Mouse (Mus musculus) layer of hippocampus, postnatal 36 days (tissue): ENCODE data around the gene Phykpl. TPM values are rescaled to one million over a fixed set of nuclear protein-coding genes. Genes with fewer than 3 reads are reported as not detected.
"Not testable (repeated sequence)": the region's sequence is repeated elsewhere in the genome, so short reads cannot be mapped to it uniquely, and the experiment has no call there.

Source experiments
- DNase-seq, 2 experiments: peaks; one replicate each; pipeline ENCODE4 v3.0.0; 2022
- total RNA-seq, 2 experiments: library from RNA; stranded (reverse); gene quantifications; 2 replicates each; pipeline ENCODE4 v1.2.3; 2021

The Phykpl gene
- total RNA-seq, 2 experiments from 2014 or later, result 7.9 to 9.5 TPM

GRCm38 (mm10) chr11:51618894-51619408 is 34.4 kb downstream of the Phykpl start:
- DNase-seq, result no peak

GRCm38 (mm10) chr11:51619409-51620060 is 35.0 kb downstream of the Phykpl start, which contains the start of gene Nhp2:
Gene Nhp2 (plus strand): TSS chr11:51619735.
- DNase-seq, result peak; percentile 86 to 88

GRCm38 (mm10) chr11:51620084-51620483 is 35.5 kb downstream of the Phykpl start:
- DNase-seq, result no peak

GRCm38 (mm10) chr11:51621776-51622175 is 37.2 kb downstream of the Phykpl start:
- no peak for DNase-seq

GRCm38 (mm10) chr11:51622971-51623491 is 38.5 kb downstream of the Phykpl start:
- peak in 1 of 2 experiments; percentile 45 for DNase-seq

- DNase-seq, result no peak
These were observed 40.7 kb downstream of the Phykpl start for GRCm38 (mm10) chr11:51625187-51625820.

GRCm38 (mm10) chr11:51627425-51627824 is 42.9 kb downstream of the Phykpl start:
- DNase-seq, result no peak

GRCm38 (mm10) chr11:51627907-51628306 is 43.4 kb downstream of the Phykpl start:
- DNase-seq, result no peak

- peak; percentile 70 to 72 for DNase-seq
These were observed 45.2 kb downstream of the Phykpl start for GRCm38 (mm10) chr11:51629651-51630314.

- no peak for DNase-seq
These were observed 47.7 kb downstream of the Phykpl start for GRCm38 (mm10) chr11:51632130-51632753.

- not testable (repeated sequence) for DNase-seq
These were observed 48.6 kb downstream of the Phykpl start for GRCm38 (mm10) chr11:51633200-51633599.

- DNase-seq, result no peak
These were observed 49.2 kb downstream of the Phykpl start for GRCm38 (mm10) chr11:51633721-51634120.

GRCm38 (mm10) chr11:51635127-51635524 is 50.6 kb downstream of the Phykpl start:
- DNase-seq, result no peak

GRCm38 (mm10) chr11:51635525-51636322 is 51.2 kb downstream of the Phykpl start, which contains the start of gene Rmnd5b:
Gene Rmnd5b (minus strand): TSS chr11:51635896.
- peak; percentile 93 to 95 for DNase-seq

GRCm38 (mm10) chr11:51636323-51636684 is 51.7 kb downstream of the Phykpl start:
- no peak for DNase-seq

GRCm38 (mm10) chr11:51637971-51638414 is 53.4 kb downstream of the Phykpl start:
- DNase-seq, result no peak

- DNase-seq, result no peak
These were observed 53.9 kb downstream of the Phykpl start for GRCm38 (mm10) chr11:51638497-51638896.

- no peak for DNase-seq
These were observed 56.2 kb downstream of the Phykpl start for GRCm38 (mm10) chr11:51640748-51641147.

- DNase-seq, result no peak
These were observed 58.6 kb downstream of the Phykpl start for GRCm38 (mm10) chr11:51643202-51643601.

- no peak for DNase-seq
These were observed 59.2 kb downstream of the Phykpl start for GRCm38 (mm10) chr11:51643761-51644160.

- no peak for DNase-seq
These were observed 59.7 kb downstream of the Phykpl start for GRCm38 (mm10) chr11:51644217-51644616.

GRCm38 (mm10) chr11:51645293-51645692 is 60.7 kb downstream of the Phykpl start:
- no peak for DNase-seq
